Mouse (Mus musculus) myocyte (in vitro differentiated cells): ENCODE data around the gene Cacna1i.

Experiments used
- MAX ChIP-seq: IDR thresholded peaks from one replicate; pipeline ENCODE4 v1.6.1; 2011; ENCODE audit warnings: low read depth, mild to moderate bottlenecking, control low read depth
- POLR2A ChIP-seq: IDR thresholded peaks from one replicate; pipeline ENCODE4 v1.6.1; 2011; ENCODE audit warnings: low read depth, mild to moderate bottlenecking, control low read depth, moderate library complexity; ENCODE audit not compliant: insufficient read length
- TCF12 ChIP-seq: IDR thresholded peaks from one replicate; pipeline ENCODE4 v1.6.1; 2011; ENCODE audit warnings: mild to moderate bottlenecking, control low read depth; ENCODE audit not compliant: poor library complexity, insufficient read depth, severe bottlenecking

DNA sequence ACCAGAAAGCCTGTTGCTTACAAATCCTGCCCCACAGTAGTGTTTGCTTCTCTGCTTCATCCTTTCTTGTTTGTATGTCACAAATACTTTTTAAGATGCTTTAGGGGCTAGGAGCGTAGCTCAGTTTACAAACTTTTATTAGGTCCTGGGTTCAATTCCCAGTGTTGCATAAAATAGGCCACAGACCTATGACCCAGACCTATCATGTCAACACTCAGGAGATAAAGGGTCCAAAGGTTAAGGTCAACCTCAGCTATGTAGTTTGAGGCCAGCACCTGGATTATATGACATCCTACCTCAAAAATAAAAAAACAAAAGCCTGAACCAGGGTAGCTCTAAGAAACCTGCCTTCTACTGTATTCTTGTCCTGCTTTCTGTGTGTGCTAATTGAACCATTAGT, 38.4 kb upstream of the Cacna1i start:
- TF ChIP-seq POLR2A (no peak), TCF12 (no peak), MAX (no peak)
